Mouse (Mus musculus): ENCODE measurements around the gene Arhgap28. TPM values are rescaled to one million over a fixed set of nuclear protein-coding genes. Genes with fewer than 3 reads are reported as not detected.
A peak's percentile ranks its signal among the peaks of the same experiment; 100 is the strongest.

The Arhgap28 gene
- polyA plus RNA-seq, 1 experiment from 2014 or later, result 22.9 TPM

GRCm38 (mm10) chr17:67904315-67904944, 99.5 kb downstream of the Arhgap28 start:
- Histone ChIP-seq H3K9ac (replicated peaks; ENCODE audit: low read length) (no peak overlapping the region), H3K4me3 (ENCODE audit: low read length) (no peak overlapping the region), H3K9me3 (ENCODE audit: low read length) (no peaks in the 10 kb centered on the region), H3K27ac (ENCODE audit: low read length) (no peak overlapping the region), H3K4me1 (ENCODE audit: insufficient read depth, low read length) (peaks cover 6% of the 10 kb centered on the region; the same call in 1 of the 2 replicates), H3K27me3 (ENCODE audit: insufficient read depth, low read length) (no peaks in the 10 kb centered on the region), H3K36me3 (ENCODE audit: insufficient read depth, low read length) (no peaks in the 10 kb centered on the region), H3K4me2 (replicated peaks; ENCODE audit: low read depth, low read length) (no peak overlapping the region)
- ATAC-seq (ENCODE audit: low FRiP score, low TSS enrichment), result no peak
- 85% methylated on average over 14 of the region's 14 CpGs for whole genome bisulfite sequencing

- H3K27me3 ChIP-seq (ENCODE audit: insufficient read depth, low read length), result no peaks in the 10 kb centered on the region
- no peak overlapping the region for H3K4me2 ChIP-seq (replicated peaks; ENCODE audit: low read depth, low read length)
- H3K4me1 ChIP-seq (ENCODE audit: insufficient read depth, low read length), result peaks cover 2% of the 10 kb centered on the region; the same call in 1 of the 2 replicates
- 82% methylated on average over 4 of the region's 4 CpGs for WGBS
- H3K27ac ChIP-seq (ENCODE audit: low read length), result no peak overlapping the region
- no peak overlapping the region for H3K9ac ChIP-seq (replicated peaks; ENCODE audit: low read length)
- no peaks in the 10 kb centered on the region for H3K36me3 ChIP-seq (ENCODE audit: insufficient read depth, low read length)
- no peak for ATAC-seq (ENCODE audit: low FRiP score, low TSS enrichment)
- no peak overlapping the region for H3K4me3 ChIP-seq (ENCODE audit: low read length)
- H3K9me3 ChIP-seq (ENCODE audit: low read length), result no peaks in the 10 kb centered on the region
Measured at GRCm38 (mm10) chr17:67902847-67903246, 101.1 kb downstream of the Arhgap28 start.

GRCm38 (mm10) chr17:67901161-67901560, 102.8 kb downstream of the Arhgap28 start:
- H3K4me1 ChIP-seq (ENCODE audit: insufficient read depth, low read length), result no peaks in the 10 kb centered on the region
- H3K27me3 ChIP-seq (ENCODE audit: insufficient read depth, low read length), result no peaks in the 10 kb centered on the region
- WGBS, result 59% methylated on average over 11 of the region's 11 CpGs
- no peak overlapping the region for H3K4me3 ChIP-seq (ENCODE audit: low read length)
- ATAC-seq (ENCODE audit: low FRiP score, low TSS enrichment), result peak; percentile 39; the same call in 1 of the 2 replicates
- H3K36me3 ChIP-seq (ENCODE audit: insufficient read depth, low read length), result no peaks in the 10 kb centered on the region
- no peak overlapping the region for H3K27ac ChIP-seq (ENCODE audit: low read length)
- H3K9me3 ChIP-seq (ENCODE audit: low read length), result no peaks in the 10 kb centered on the region
- H3K4me2 ChIP-seq (replicated peaks; ENCODE audit: low read depth, low read length), result no peak overlapping the region
- H3K9ac ChIP-seq (replicated peaks; ENCODE audit: low read length), result no peak overlapping the region

GRCm38 (mm10) chr17:67899376-67899775, 104.5 kb downstream of the Arhgap28 start:
- WGBS, result 91% methylated on average over 5 of the region's 5 CpGs
- no peaks in the 10 kb centered on the region for H3K27me3 ChIP-seq (ENCODE audit: insufficient read depth, low read length)
- H3K4me3 ChIP-seq (ENCODE audit: low read length), result no peak overlapping the region
- H3K36me3 ChIP-seq (ENCODE audit: insufficient read depth, low read length), result peaks cover 8% of the 10 kb centered on the region; the same call in 1 of the 2 replicates
- H3K27ac ChIP-seq (ENCODE audit: low read length), result no peak overlapping the region
- no peak overlapping the region for H3K4me2 ChIP-seq (replicated peaks; ENCODE audit: low read depth, low read length)
- H3K4me1 ChIP-seq (ENCODE audit: insufficient read depth, low read length), result no peaks in the 10 kb centered on the region
- ATAC-seq (ENCODE audit: low FRiP score, low TSS enrichment), result no peak
- H3K9ac ChIP-seq (replicated peaks; ENCODE audit: low read length), result no peak overlapping the region
- no peaks in the 10 kb centered on the region for H3K9me3 ChIP-seq (ENCODE audit: low read length)

- ATAC-seq (ENCODE audit: low FRiP score, low TSS enrichment), result no peak
Measured at GRCm38 (mm10) chr17:67896413-67896812, 107.5 kb downstream of the Arhgap28 start.

GRCm38 (mm10) chr17:67889481-67890325, 114.2 kb downstream of the Arhgap28 start:
- Histone ChIP-seq H3K27me3 (ENCODE audit: insufficient read depth, low read length) (no peaks in the 10 kb centered on the region), H3K36me3 (ENCODE audit: insufficient read depth, low read length) (0 out of 2 replicates have a peak, but pooled peaks cover 12% of the 10 kb centered on the region), H3K4me1 (ENCODE audit: insufficient read depth, low read length) (no peaks in the 10 kb centered on the region), H3K9me3 (ENCODE audit: low read length) (no peaks in the 10 kb centered on the region), H3K4me3 (ENCODE audit: low read length) (no peak overlapping the region), H3K27ac (ENCODE audit: low read length) (no peak overlapping the region; the same call in 1 of the 2 replicates), H3K9ac (replicated peaks; ENCODE audit: low read length) (no peak overlapping the region), H3K4me2 (replicated peaks; ENCODE audit: low read depth, low read length) (no peak overlapping the region)
- WGBS, result 76% methylated on average over 20 of the region's 20 CpGs
- no peak for ATAC-seq (ENCODE audit: low FRiP score, low TSS enrichment)

More at GRCm38 (mm10) chr17:67896413-67896812, 107.5 kb downstream of the Arhgap28 start:
- no peak overlapping the region for H3K9ac ChIP-seq (replicated peaks; ENCODE audit: low read length)
- H3K4me3 ChIP-seq (ENCODE audit: low read length), result no peak overlapping the region
- H3K4me1 ChIP-seq (ENCODE audit: insufficient read depth, low read length), result no peaks in the 10 kb centered on the region
- H3K36me3 ChIP-seq (ENCODE audit: insufficient read depth, low read length), result peaks cover 18% of the 10 kb centered on the region; the same call in 1 of the 2 replicates
- H3K27ac ChIP-seq (ENCODE audit: low read length), result no peak overlapping the region
- no peak overlapping the region for H3K4me2 ChIP-seq (replicated peaks; ENCODE audit: low read depth, low read length)
- H3K27me3 ChIP-seq (ENCODE audit: insufficient read depth, low read length), result no peaks in the 10 kb centered on the region
- no peaks in the 10 kb centered on the region for H3K9me3 ChIP-seq (ENCODE audit: low read length)
- WGBS, result 90% methylated on average over 5 of the region's 5 CpGs

- WGBS, result 97% methylated on average over 9 of the region's 9 CpGs
- H3K9ac ChIP-seq (replicated peaks; ENCODE audit: low read length), result no peak overlapping the region
Measured at GRCm38 (mm10) chr17:67888081-67888480, 115.8 kb downstream of the Arhgap28 start.

GRCm38 (mm10) chr17:67886326-67886725, 117.6 kb downstream of the Arhgap28 start:
- ATAC-seq (ENCODE audit: low FRiP score, low TSS enrichment), result no peak

More at GRCm38 (mm10) chr17:67888081-67888480, 115.8 kb downstream of the Arhgap28 start:
- ATAC-seq (ENCODE audit: low FRiP score, low TSS enrichment), result no peak
- H3K9me3 ChIP-seq (ENCODE audit: low read length), result no peaks in the 10 kb centered on the region
- no peak overlapping the region for H3K4me2 ChIP-seq (replicated peaks; ENCODE audit: low read depth, low read length)
- peaks cover 13% of the 10 kb centered on the region for H3K36me3 ChIP-seq (ENCODE audit: insufficient read depth, low read length)
- H3K4me1 ChIP-seq (ENCODE audit: insufficient read depth, low read length), result no peaks in the 10 kb centered on the region
- H3K27ac ChIP-seq (ENCODE audit: low read length), result no peak overlapping the region
- H3K4me3 ChIP-seq (ENCODE audit: low read length), result no peak overlapping the region
- H3K27me3 ChIP-seq (ENCODE audit: insufficient read depth, low read length), result no peaks in the 10 kb centered on the region

GRCm38 (mm10) chr17:67877599-67877998, 126.3 kb downstream of the Arhgap28 start:
- Histone ChIP-seq H3K36me3 (ENCODE audit: insufficient read depth, low read length) (peaks cover 15% of the 10 kb centered on the region; the same call in 1 of the 2 replicates), H3K27ac (ENCODE audit: low read length) (no peak overlapping the region), H3K4me3 (ENCODE audit: low read length) (no peak overlapping the region), H3K9me3 (ENCODE audit: low read length) (no peaks in the 10 kb centered on the region), H3K4me1 (ENCODE audit: insufficient read depth, low read length) (no peaks in the 10 kb centered on the region), H3K27me3 (ENCODE audit: insufficient read depth, low read length) (no peaks in the 10 kb centered on the region), H3K4me2 (replicated peaks; ENCODE audit: low read depth, low read length) (no peak overlapping the region), H3K9ac (replicated peaks; ENCODE audit: low read length) (no peak overlapping the region)
- ATAC-seq (ENCODE audit: low FRiP score, low TSS enrichment), result no peak
- WGBS, result 83% methylated on average over 12 of the region's 12 CpGs

More at GRCm38 (mm10) chr17:67886326-67886725, 117.6 kb downstream of the Arhgap28 start:
- H3K4me1 ChIP-seq (ENCODE audit: insufficient read depth, low read length), result no peaks in the 10 kb centered on the region
- no peak overlapping the region for H3K4me2 ChIP-seq (replicated peaks; ENCODE audit: low read depth, low read length)
- no peaks in the 10 kb centered on the region for H3K9me3 ChIP-seq (ENCODE audit: low read length)
- H3K27me3 ChIP-seq (ENCODE audit: insufficient read depth, low read length), result no peaks in the 10 kb centered on the region
- 74% methylated on average over 5 of the region's 5 CpGs for WGBS
- H3K27ac ChIP-seq (ENCODE audit: low read length), result no peak overlapping the region
- no peak overlapping the region for H3K9ac ChIP-seq (replicated peaks; ENCODE audit: low read length)
- H3K36me3 ChIP-seq (ENCODE audit: insufficient read depth, low read length), result peaks cover 10% of the 10 kb centered on the region
- no peak overlapping the region for H3K4me3 ChIP-seq (ENCODE audit: low read length)

All from kidney, embryonic 16.5 days (tissue).